Mouse (Mus musculus) C2C12 (cell line): ENCODE results near the gene Dgkb. TPM values are rescaled to one million over a fixed set of nuclear protein-coding genes. Genes with fewer than 3 reads are reported as not detected.

Source experiments
- H3K27me3 ChIP-seq: one replicate; pipeline ENCODE4 v1.6.1; 2011; ENCODE audit not compliant: control insufficient read depth, insufficient read depth, insufficient read length
- H3K36me3 ChIP-seq: one replicate; pipeline ENCODE4 v1.6.1; 2011; ENCODE audit not compliant: control insufficient read depth, insufficient read depth
- H3K4me3 ChIP-seq: one replicate; pipeline ENCODE4 v1.5.1; 2011; ENCODE audit warnings: mild to moderate bottlenecking, control low read depth; ENCODE audit not compliant: poor library complexity, insufficient read depth, severe bottlenecking
- H3K79me2 ChIP-seq: one replicate; pipeline ENCODE4 v1.6.1; 2011; ENCODE audit not compliant: control insufficient read depth, insufficient read depth
- H3K79me3 ChIP-seq: one replicate; pipeline ENCODE4 v1.6.1; 2011; ENCODE audit warnings: low read depth, control low read depth
- H3ac ChIP-seq: one replicate; pipeline ENCODE3; 2011; ENCODE audit warnings: low read depth; ENCODE audit not compliant: control insufficient read depth, insufficient read length
- CEBPB ChIP-seq: IDR thresholded peaks from one replicate; pipeline ENCODE4 v1.6.1; 2011; ENCODE audit warnings: low read depth, mild to moderate bottlenecking, control low read depth, moderate library complexity
- CTCF ChIP-seq: IDR thresholded peaks from one replicate; pipeline ENCODE4 v1.5.1; 2011; ENCODE audit not compliant: control insufficient read depth, insufficient read depth, insufficient read length
- FOSL1 ChIP-seq: IDR thresholded peaks from one replicate; pipeline ENCODE4 v1.8.0; 2011; ENCODE audit warnings: mild to moderate bottlenecking, low read length; ENCODE audit not compliant: poor library complexity, insufficient read depth, severe bottlenecking
- MAX ChIP-seq: IDR thresholded peaks from one replicate; pipeline ENCODE4 v1.6.1; 2011; ENCODE audit warnings: mild to moderate bottlenecking, control low read depth
- MYOD1 ChIP-seq: IDR thresholded peaks from one replicate; pipeline ENCODE4 v1.6.1; 2011; ENCODE audit warnings: low read depth; ENCODE audit not compliant: control insufficient read depth, insufficient read length
- MYOG ChIP-seq: IDR thresholded peaks from one replicate; pipeline ENCODE4 v1.6.1; 2011; ENCODE audit not compliant: control insufficient read depth, insufficient read length; ENCODE audit errors: extremely low read depth
- USF1 ChIP-seq: IDR thresholded peaks from one replicate; pipeline ENCODE4 v1.6.1; 2011; ENCODE audit warnings: low read depth, mild to moderate bottlenecking, control low read depth, moderate library complexity
- polyA plus RNA-seq: library from polyadenylated mRNA; unstranded; fragments of >200 nt; fragmentation: generic; extraction: Trizol; gene quantifications from one replicate; pipeline ENCODE4 v1.2.1, GENCODE M21; 2012; ENCODE audit warnings: missing spikeins

The Dgkb gene
- polyA plus RNA-seq, 1 experiment = not detected

DNA sequence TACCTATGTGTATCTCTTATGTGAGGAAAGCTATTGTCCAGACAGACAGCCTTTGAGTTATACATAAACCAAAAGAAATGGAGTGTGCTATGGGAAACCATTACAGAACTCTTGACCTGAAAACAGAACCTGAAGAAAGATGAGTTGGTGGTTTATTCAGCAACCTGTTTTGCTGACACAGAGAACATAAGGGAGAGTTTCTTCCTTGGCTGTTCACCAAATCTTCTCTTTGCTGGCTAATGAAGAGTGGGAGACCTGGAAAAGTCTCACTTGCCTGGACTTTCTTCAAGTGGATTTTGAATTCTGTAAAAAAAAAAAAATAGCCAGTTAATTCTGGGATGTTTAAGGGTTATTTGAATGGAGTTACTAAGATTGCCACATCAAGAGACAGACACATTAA lies 71.1 kb downstream of the Dgkb start:
- Histone ChIP-seq H3K4me3 (no peak overlapping the region), H3K79me3 (no peaks in the 10 kb centered on the region), H3ac (no peak overlapping the region), H3K79me2 (no peaks in the 10 kb centered on the region), H3K36me3 (no peaks in the 10 kb centered on the region), H3K27me3 (no peaks in the 10 kb centered on the region)
- TF ChIP-seq USF1 (no peak), MAX (no peak), MYOG (no peak), CEBPB (no peak), FOSL1 (no peak), MYOD1 (no peak), CTCF (no peak)

DNA sequence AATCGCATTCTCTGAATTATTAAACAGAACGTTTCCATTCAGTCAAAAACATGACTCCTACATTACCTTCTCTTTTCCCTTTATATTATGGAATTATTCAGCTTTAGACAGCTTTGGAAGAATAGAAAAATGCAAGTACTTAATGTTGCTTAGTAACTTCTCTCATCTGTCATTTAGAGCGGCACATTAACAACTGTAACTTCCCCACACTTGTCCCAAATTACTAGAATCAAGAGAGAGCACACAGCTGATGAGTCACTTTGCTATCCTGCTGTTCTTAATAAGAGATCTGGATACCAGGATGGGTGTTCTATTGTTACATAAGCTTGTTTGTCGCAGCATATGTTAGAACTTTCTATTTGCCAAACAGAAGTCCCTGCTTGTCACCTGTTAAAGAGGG lies 71.9 kb downstream of the Dgkb start:
- H3K4me3 ChIP-seq = no peak overlapping the region
- H3K27me3 ChIP-seq = no peaks in the 10 kb centered on the region

DNA sequence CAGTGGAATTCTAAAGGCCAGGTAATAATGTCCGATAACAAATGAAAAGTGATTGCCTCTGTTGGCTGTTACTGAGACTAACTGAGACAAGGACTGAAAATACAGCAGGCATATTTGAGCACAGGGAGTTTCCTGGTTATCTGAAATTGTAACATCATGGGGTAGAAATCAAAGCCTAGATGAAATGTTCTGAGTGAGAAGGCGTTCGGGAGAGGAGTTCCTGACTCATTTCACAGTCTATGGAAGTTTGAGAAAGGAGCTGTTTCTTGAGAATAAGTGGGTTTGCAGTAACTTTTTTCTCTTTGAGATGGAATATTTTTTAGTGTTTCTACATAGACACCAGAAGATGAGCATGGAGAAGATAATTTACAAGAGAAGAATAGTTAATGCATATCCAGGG lies 73.8 kb downstream of the Dgkb start:
- no peaks in the 10 kb centered on the region for H3K79me3 ChIP-seq
- TF ChIP-seq MYOG (no peak), MYOD1 (no peak), FOSL1 (no peak), USF1 (no peak)
- H3K27me3 ChIP-seq = no peaks in the 10 kb centered on the region
- no peaks in the 10 kb centered on the region for H3K36me3 ChIP-seq
- H3K79me2 ChIP-seq = no peaks in the 10 kb centered on the region
- H3ac ChIP-seq = no peak overlapping the region
- no peak overlapping the region for H3K4me3 ChIP-seq

More for the DNA sequence above, 71.9 kb downstream of the Dgkb start:
- TF ChIP-seq CTCF (no peak), MYOD1 (no peak), MYOG (no peak), CEBPB (no peak), USF1 (no peak), MAX (no peak), FOSL1 (no peak)
- H3K79me3 ChIP-seq = no peaks in the 10 kb centered on the region
- no peak overlapping the region for H3ac ChIP-seq
- H3K79me2 ChIP-seq = no peaks in the 10 kb centered on the region
- H3K36me3 ChIP-seq = no peaks in the 10 kb centered on the region

DNA sequence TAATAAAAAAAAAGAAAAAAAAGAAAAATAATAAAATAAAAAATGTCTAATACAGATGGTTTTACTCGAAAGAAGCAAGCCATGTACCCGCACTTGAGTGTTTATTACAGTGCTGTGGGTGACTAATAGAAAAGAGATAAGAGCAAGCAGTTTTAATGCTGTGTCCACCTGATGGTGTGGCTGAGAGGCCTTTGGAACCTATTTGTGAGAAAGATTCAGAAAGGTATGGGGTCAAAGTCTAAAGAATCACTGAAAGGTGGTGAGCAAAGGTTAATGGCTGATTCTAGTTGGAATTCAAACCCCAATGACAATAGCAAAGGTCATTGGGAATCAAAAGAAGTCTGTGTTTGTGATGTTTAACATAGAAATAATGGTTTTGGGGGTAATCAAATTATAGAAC lies 124.6 kb downstream of the Dgkb start:
- H3K79me2 ChIP-seq = no peaks in the 10 kb centered on the region
- H3K36me3 ChIP-seq = no peaks in the 10 kb centered on the region
- H3K79me3 ChIP-seq = no peaks in the 10 kb centered on the region
- no peak overlapping the region for H3ac ChIP-seq
- no peak overlapping the region for H3K4me3 ChIP-seq
- H3K27me3 ChIP-seq = no peaks in the 10 kb centered on the region
- TF ChIP-seq MYOD1 (no peak), MYOG (no peak), FOSL1 (no peak), USF1 (no peak), CTCF (no peak), CEBPB (no peak), MAX (no peak)

DNA sequence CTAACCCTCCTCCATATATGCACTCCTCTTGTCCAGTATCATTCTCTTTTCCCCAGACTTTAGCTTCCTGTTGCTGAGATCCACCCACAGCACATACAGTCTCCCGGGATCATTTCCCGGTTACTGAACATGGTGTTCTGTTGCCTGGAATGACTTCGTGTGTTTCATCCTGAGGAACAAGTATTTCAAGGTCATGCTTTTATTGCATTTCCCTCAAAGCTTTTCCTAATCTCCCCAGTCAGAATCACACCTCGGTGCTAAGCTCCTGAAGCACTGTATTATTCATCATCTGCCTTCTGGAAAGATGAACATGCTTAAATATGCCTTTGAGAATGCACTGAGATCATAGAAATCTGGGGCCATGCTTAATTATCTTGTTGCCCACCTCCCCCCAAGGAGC lies 138.7 kb downstream of the Dgkb start:
- Histone ChIP-seq H3K27me3 (no peaks in the 10 kb centered on the region), H3ac (no peak overlapping the region), H3K79me2 (no peaks in the 10 kb centered on the region), H3K36me3 (no peaks in the 10 kb centered on the region), H3K79me3 (no peaks in the 10 kb centered on the region), H3K4me3 (no peak overlapping the region)
- TF ChIP-seq CEBPB (no peak), MAX (no peak), MYOG (no peak), FOSL1 (no peak), MYOD1 (no peak), USF1 (no peak), CTCF (no peak)

DNA sequence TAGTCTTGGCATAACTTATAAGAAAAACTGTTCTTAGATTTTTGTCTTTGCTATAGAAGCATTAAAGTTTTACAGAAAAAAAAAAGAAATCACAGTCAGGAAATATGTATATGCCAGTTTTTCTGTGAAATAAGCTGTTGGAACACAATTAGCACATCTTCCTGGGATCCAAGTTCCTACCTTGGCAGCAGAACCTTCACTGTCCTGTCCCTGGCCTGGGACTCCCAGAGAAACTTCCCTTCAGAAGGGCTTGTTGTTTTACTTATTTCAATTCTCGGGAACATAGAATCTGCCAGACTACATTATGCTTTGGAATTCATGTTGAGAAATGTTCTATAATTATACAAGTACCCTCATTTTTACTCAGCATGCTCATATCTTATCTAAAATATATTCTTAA lies 154.0 kb downstream of the Dgkb start:
- H3K27me3 ChIP-seq = no peaks in the 10 kb centered on the region
- no peaks in the 10 kb centered on the region for H3K79me3 ChIP-seq
- no peaks in the 10 kb centered on the region for H3K79me2 ChIP-seq
- H3K4me3 ChIP-seq = no peak overlapping the region
- TF ChIP-seq CEBPB (no peak), MYOG (no peak), CTCF (no peak), FOSL1 (no peak), USF1 (no peak), MYOD1 (no peak), MAX (no peak)
- H3K36me3 ChIP-seq = no peaks in the 10 kb centered on the region
- no peak overlapping the region for H3ac ChIP-seq
